Mouse (Mus musculus): Measurements from ENCODE around the gene 4933427I04Rik. TPM values are rescaled to one million over a fixed set of nuclear protein-coding genes. Genes with fewer than 3 reads are reported as not detected.

The 4933427I04Rik gene
- total RNA-seq, 2 experiments from 2014 or later = not detected

Other genes with a start within 250 kb of the 4933427I04Rik start
- gene Macf1, start 175.3 kb upstream of the 4933427I04Rik start, total RNA-seq (2015) = 130 and 137 TPM in 2 replicates
- gene Macf1, start 175.3 kb upstream of the 4933427I04Rik start, total RNA-seq (2017) = 192 and 219 TPM in 2 replicates
- gene Ndufs5, start 141.5 kb upstream of the 4933427I04Rik start, total RNA-seq (2015) = 109 and 130 TPM in 2 replicates
- gene Ndufs5, start 141.5 kb upstream of the 4933427I04Rik start, total RNA-seq (2017) = 110 and 139 TPM in 2 replicates
- gene Akirin1, start 109.3 kb upstream of the 4933427I04Rik start, total RNA-seq (2015) = 74.3 and 79.4 TPM in 2 replicates
- 34.1 and 35.0 TPM in 2 replicates for gene Akirin1, start 109.3 kb upstream of the 4933427I04Rik start, total RNA-seq (2017)
- not detected in 2 replicates for gene Rhbdl2, start 71.8 kb upstream of the 4933427I04Rik start, total RNA-seq (2015)
- not detected in 2 replicates for gene Rhbdl2, start 71.8 kb upstream of the 4933427I04Rik start, total RNA-seq (2017)
- gene Mycbp, start 45.2 kb downstream of the 4933427I04Rik start, total RNA-seq (2015) = 24.5 and 29.8 TPM in 2 replicates
- gene Mycbp, start 45.2 kb downstream of the 4933427I04Rik start, total RNA-seq (2017) = 12.5 and 17.8 TPM in 2 replicates
- 39.6 and 44.8 TPM in 2 replicates for gene Rragc, start 57.8 kb downstream of the 4933427I04Rik start, total RNA-seq (2015)
- 47.6 and 55.2 TPM in 2 replicates for gene Rragc, start 57.8 kb downstream of the 4933427I04Rik start, total RNA-seq (2017)
- not detected in 2 replicates for gene 4930535I16Rik, start 58.3 kb downstream of the 4933427I04Rik start, total RNA-seq (2015)
- gene 4930535I16Rik, start 58.3 kb downstream of the 4933427I04Rik start, total RNA-seq (2017) = not detected in 2 replicates

Measured in megakaryocyte, adult 5-6 weeks (primary cell).